ENCODE assay signal across 8 mouse cellular contexts in genomic region chr13:95805469-95806166, GRCm38 (mm10).
DNase-seq lines count a peak whose midpoint lies in the region; ATAC-seq and TF ChIP-seq lines count a peak whose summit lies in the region.

No protein-coding gene starts in this region.

- no peak overlapping the region for H3K4me3 ChIP-seq in midbrain, embryonic 11.5 days (ENCODE audit: low read depth, low read length)
- H3K4me3 ChIP-seq in midbrain, embryonic 14.5 days (replicated peaks; ENCODE audit: low read depth, low read length): no peak overlapping the region
- H3K4me3 ChIP-seq in kidney, postnatal 0 days (replicated peaks; ENCODE audit: low read depth, low read length): no peak overlapping the region

- WGBS in midbrain, embryonic 11.5 days: 55% methylated on average over 13 of the region's 13 CpGs
- WGBS in midbrain, embryonic 14.5 days: 56% methylated on average over 13 of the region's 13 CpGs
- WGBS in kidney, postnatal 0 days: 45% methylated on average over 13 of the region's 13 CpGs

- no peak overlapping the region for H3K9ac ChIP-seq in midbrain, embryonic 11.5 days (ENCODE audit: low read length)
- no peak overlapping the region for H3K9ac ChIP-seq in midbrain, embryonic 14.5 days (replicated peaks; ENCODE audit: low read length)
- no peak overlapping the region for H3K9ac ChIP-seq in kidney, postnatal 0 days (ENCODE audit: low read depth, low read length)

- TF ChIP-seq CTCF in kidney, postnatal 0 days (IDR thresholded peaks at IDR 0.05; ENCODE audit: low read depth): no peak

- DNase-seq in midbrain, embryonic 11.5 days (ENCODE audit: low spot score, missing footprints): peak; percentile 84
- DNase-seq in midbrain, embryonic 14.5 days: no peak
- DNase-seq in gastrocnemius, adult 18-20 months (ENCODE audit: low spot score): peak; percentile 48
- DNase-seq in kidney, postnatal 0 days (ENCODE audit: low spot score): peak; percentile 38
- DNase-seq in urinary bladder, postnatal 36 days (ENCODE audit: low spot score in 2 of 2): no peak
- no peak for DNase-seq in spleen, postnatal 36 days (ENCODE audit: low spot score in 2 of 2)
- DNase-seq in B cell, adult 2 months: no peak

- H3K9me3 ChIP-seq in midbrain, embryonic 11.5 days (ENCODE audit: control insufficient read depth, low read length): no peaks in the 10 kb centered on the region
- H3K9me3 ChIP-seq in midbrain, embryonic 14.5 days (ENCODE audit: control insufficient read depth, low read length): no peaks in the 10 kb centered on the region
- H3K9me3 ChIP-seq in kidney, postnatal 0 days (replicated peaks; ENCODE audit: low read length): no peaks in the 10 kb centered on the region

- ATAC-seq in midbrain, embryonic 11.5 days (ENCODE audit: low FRiP score): 0 out of 2 replicates have a peak, but pooled peaks have one; percentile 15
- no peak for ATAC-seq in midbrain, embryonic 14.5 days (ENCODE audit: low FRiP score, low TSS enrichment)
- ATAC-seq in kidney, postnatal 0 days (replicated peaks; ENCODE audit: low FRiP score, low read depth): peak; percentile 69; the same call in 1 of the 2 replicates
- ATAC-seq in megakaryocyte-erythroid progenitor cell, adult 5-6 weeks (replicated peaks; ENCODE audit: low FRiP score, low TSS enrichment, poor library complexity, severe bottlenecking): peak; percentile 32

- no peaks in the 10 kb centered on the region for H3K36me3 ChIP-seq in midbrain, embryonic 11.5 days (ENCODE audit: control insufficient read depth, insufficient read depth, low read length)
- H3K36me3 ChIP-seq in midbrain, embryonic 14.5 days (ENCODE audit: control insufficient read depth, insufficient read depth, low read length): no peaks in the 10 kb centered on the region
- H3K36me3 ChIP-seq in kidney, postnatal 0 days (ENCODE audit: insufficient read depth, low read length): no peaks in the 10 kb centered on the region

- no peak overlapping the region for H3K4me2 ChIP-seq in midbrain, embryonic 11.5 days
- no peak overlapping the region for H3K4me2 ChIP-seq in midbrain, embryonic 14.5 days (ENCODE audit: low read length)
- no peak overlapping the region for H3K4me2 ChIP-seq in kidney, postnatal 0 days (ENCODE audit: low read length)

- no peak overlapping the region for H3K27ac ChIP-seq in midbrain, embryonic 11.5 days (ENCODE audit: low read depth, low read length)
- no peak overlapping the region for H3K27ac ChIP-seq in midbrain, embryonic 14.5 days (replicated peaks; ENCODE audit: low read depth, low read length)
- no peak overlapping the region for H3K27ac ChIP-seq in kidney, postnatal 0 days

- no peaks in the 10 kb centered on the region for H3K27me3 ChIP-seq in midbrain, embryonic 11.5 days (ENCODE audit: control insufficient read depth, insufficient read depth, low read length)
- no peaks in the 10 kb centered on the region for H3K27me3 ChIP-seq in midbrain, embryonic 14.5 days (ENCODE audit: control insufficient read depth, insufficient read depth, low read length)
- no peaks in the 10 kb centered on the region for H3K27me3 ChIP-seq in kidney, postnatal 0 days (ENCODE audit: insufficient read depth, low read length)

- peaks cover 21% of the 10 kb centered on the region for H3K4me1 ChIP-seq in midbrain, embryonic 11.5 days (ENCODE audit: control insufficient read depth, insufficient read depth, low read length)
- H3K4me1 ChIP-seq in midbrain, embryonic 14.5 days (ENCODE audit: control insufficient read depth, insufficient read depth, low read length): peaks cover 25% of the 10 kb centered on the region
- no peaks in the 10 kb centered on the region for H3K4me1 ChIP-seq in kidney, postnatal 0 days (replicated peaks; ENCODE audit: insufficient read depth, low read length)

Comparison
In these comparisons a context has a peak if more than half of its experiments do, and no peak if none do; other contexts are left out.
1. DNase-seq: peak in midbrain, embryonic 11.5 days (single experiment), gastrocnemius, adult 18-20 months (single experiment) and kidney, postnatal 0 days (single experiment); none in midbrain, embryonic 14.5 days (single experiment), urinary bladder, postnatal 36 days (0 of 2), spleen, postnatal 36 days (0 of 2) and B cell, adult 2 months (0 of 2).